Mouse (Mus musculus) stomach, embryonic 15.5 days (tissue): Measurements from ENCODE around the gene Olfr959. TPM values are rescaled to one million over a fixed set of nuclear protein-coding genes. Genes with fewer than 3 reads are reported as not detected.
A peak's percentile ranks its signal among the peaks of the same experiment; 100 is the strongest.

Source experiments
- ATAC-seq: fragments of 200-750 bp; cut with Nextera tagmentation; 2 replicates; pipeline ENCODE4 v1.8.0; 2017; ENCODE audit warnings: low read depth, moderate number of reproducible peaks, moderate TSS enrichment; ENCODE audit not compliant: insufficient read depth, low FRiP score
- H3K27ac ChIP-seq: fragments of 300-500 bp; sonication (generic); 2 replicates; pipeline ENCODE4 v1.5.1; 2015; ENCODE audit warnings: mild to moderate bottlenecking, inconsistent platforms
- H3K27me3 ChIP-seq: fragments of 300-500 bp; sonication (generic); replicated peaks from 2 replicates; pipeline ENCODE4 v1.6.1; 2015; ENCODE audit warnings: inconsistent platforms
- H3K36me3 ChIP-seq: fragments of 300-500 bp; sonication (generic); 2 replicates; pipeline ENCODE4 v1.6.1; 2015; ENCODE audit warnings: inconsistent platforms
- H3K4me1 ChIP-seq: fragments of 300-500 bp; sonication (generic); 2 replicates; pipeline ENCODE4 v1.6.1; 2015; ENCODE audit warnings: inconsistent platforms
- H3K4me2 ChIP-seq: fragments of 300-500 bp; sonication (generic); 2 replicates; pipeline ENCODE4 v1.6.1; 2015; ENCODE audit warnings: mild to moderate bottlenecking, inconsistent platforms
- H3K4me3 ChIP-seq: fragments of 300-500 bp; sonication (generic); replicated peaks from 2 replicates; pipeline ENCODE4 v1.5.1; 2015; ENCODE audit warnings: inconsistent platforms
- H3K9ac ChIP-seq: fragments of 300-500 bp; sonication (generic); 2 replicates; pipeline ENCODE4 v1.6.1; 2015; ENCODE audit warnings: inconsistent platforms
- H3K9me3 ChIP-seq: fragments of 300-500 bp; sonication (generic); 2 replicates; pipeline ENCODE4 v1.6.1; 2016; ENCODE audit warnings: inconsistent platforms
- WGBS: fragments of 180-500 bp; shearing (Covaris S2); methylation state at CpG from one replicate; pipeline ENCODE4 v1.1.7; 2015; 5-methylcytosine and 5-hydroxymethylcytosine counted together
- polyA plus RNA-seq: library from polyadenylated mRNA; unstranded; fragments of >200 nt; fragmentation: Nextera tagmentation; extraction: Ambion mirVana; gene quantifications from 2 replicates; pipeline ENCODE4 v1.2.1, GENCODE M21; 2015

Gene Olfr959
- polyA plus RNA-seq, result not detected in 2 replicates

DNA sequence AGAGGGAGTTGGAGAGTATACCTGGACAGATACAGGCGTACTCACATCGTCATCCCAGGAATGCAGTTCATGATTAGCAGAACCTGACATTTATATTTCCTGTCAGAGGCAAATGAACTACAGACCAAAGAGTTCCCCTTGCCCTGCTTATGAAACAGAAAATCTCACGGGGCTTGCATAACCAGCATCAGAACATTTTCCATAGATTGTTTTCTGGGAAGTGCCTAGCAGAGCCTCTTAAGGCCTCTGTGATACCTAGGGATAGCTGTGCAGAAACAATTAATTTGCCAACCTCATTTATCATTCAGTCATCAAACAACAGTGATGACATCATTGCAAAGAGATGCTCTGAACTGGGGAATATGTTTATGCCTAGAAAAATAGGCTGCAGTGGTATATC lies at the start of gene Olfr959:
Gene Olfr959, minus strand, starts transcription at position 101 of the 400 bp plus-strand sequence.
- no peak for ATAC-seq
- no peak within 1 kb of the TSS for H3K27ac ChIP-seq
- 75% methylated on average over 3 of the region's 3 CpGs for WGBS
- H3K4me2 ChIP-seq, result no peak within 1 kb of the TSS
- no peak within 1 kb of the TSS for H3K9ac ChIP-seq
- H3K9me3 ChIP-seq, result no peaks in the 10 kb centered on the region
- no peaks in the 10 kb centered on the region for H3K4me1 ChIP-seq
- no peaks in the 10 kb centered on the region for H3K36me3 ChIP-seq
- no peaks in the 10 kb centered on the region for H3K27me3 ChIP-seq
- H3K4me3 ChIP-seq, result no peak within 1 kb of the TSS

DNA sequence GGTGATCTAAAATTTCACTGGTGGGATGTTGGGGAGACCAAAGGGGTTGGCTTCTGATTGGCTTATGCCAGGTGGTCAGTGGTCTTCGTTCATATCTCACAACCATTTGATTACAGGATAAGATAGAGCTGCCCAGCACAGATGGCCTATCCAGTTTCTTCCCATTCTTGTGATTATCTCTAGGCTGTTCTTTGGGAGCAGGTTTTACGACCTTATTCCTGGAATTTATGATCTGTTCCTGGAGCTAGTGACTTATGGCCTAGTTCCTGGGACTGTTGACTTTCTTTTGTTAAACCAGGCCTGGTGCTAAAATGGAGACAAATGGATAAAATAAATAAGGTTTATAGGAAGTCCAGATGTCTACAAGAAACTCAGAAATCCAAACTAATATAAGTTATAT lies 49.3 kb upstream of the Olfr959 start:
- H3K27me3 ChIP-seq, result no peaks in the 10 kb centered on the region
- no peak overlapping the region for H3K9ac ChIP-seq
- no peaks in the 10 kb centered on the region for H3K9me3 ChIP-seq
- H3K4me3 ChIP-seq, result no peak overlapping the region
- H3K4me1 ChIP-seq, result no peaks in the 10 kb centered on the region
- no peaks in the 10 kb centered on the region for H3K36me3 ChIP-seq
- H3K4me2 ChIP-seq, result no peak overlapping the region
- no peak overlapping the region for H3K27ac ChIP-seq
- 50% methylated on average over 2 of the region's 2 CpGs for WGBS
- no peak for ATAC-seq

DNA sequence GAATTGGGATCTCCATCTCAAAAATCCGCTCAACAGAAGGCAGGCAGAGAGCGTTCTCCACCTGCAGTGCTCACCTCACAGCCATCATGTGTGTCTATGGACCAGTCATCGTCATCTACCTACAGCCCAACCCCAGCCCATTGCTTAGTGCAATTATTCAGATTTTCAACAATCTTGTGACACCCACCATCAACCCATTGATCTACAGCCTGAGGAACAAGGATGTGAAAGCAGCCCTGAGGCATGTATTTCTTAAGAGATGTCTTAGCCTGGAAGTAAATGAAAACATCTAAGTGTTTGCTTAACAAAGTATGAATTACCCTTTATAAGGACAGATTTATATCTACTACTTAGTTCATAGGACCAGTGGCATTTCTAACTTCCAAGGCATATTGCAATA lies 48.4 kb upstream of the Olfr959 start:
- no peaks in the 10 kb centered on the region for H3K4me1 ChIP-seq
- ATAC-seq, result no peak
- H3K9ac ChIP-seq, result no peak overlapping the region
- H3K27ac ChIP-seq, result no peak overlapping the region
- H3K9me3 ChIP-seq, result no peaks in the 10 kb centered on the region
- no peak overlapping the region for H3K4me2 ChIP-seq
- no peaks in the 10 kb centered on the region for H3K27me3 ChIP-seq
- H3K4me3 ChIP-seq, result no peak overlapping the region
- 90% methylated on average over 3 of the region's 3 CpGs for WGBS
- H3K36me3 ChIP-seq, result no peaks in the 10 kb centered on the region

DNA sequence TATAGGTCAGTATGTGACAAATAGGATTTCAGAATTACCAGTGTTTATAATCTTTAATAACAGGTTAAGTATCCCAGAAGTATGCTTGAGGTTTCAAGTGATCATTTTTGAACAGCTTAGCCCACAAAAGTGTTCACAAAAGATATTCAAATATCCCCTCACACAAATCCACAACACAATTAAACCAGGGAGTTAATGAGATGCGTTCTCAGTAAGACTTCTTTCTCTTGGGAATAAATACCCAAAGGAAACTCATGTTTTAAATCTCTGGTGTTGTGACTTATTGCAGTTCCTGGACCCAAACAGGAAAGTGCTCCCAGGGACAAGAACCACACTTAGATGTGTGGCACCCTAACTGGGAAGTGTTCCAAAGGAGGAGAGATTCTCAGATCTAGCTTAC lies 45.7 kb upstream of the Olfr959 start, which contains the start of gene Olfr960:
Gene Olfr960, plus strand, starts transcription at position 301 of the 400 bp plus-strand sequence.
- no peak within 1 kb of the TSS for H3K9ac ChIP-seq
- no peaks in the 10 kb centered on the region for H3K36me3 ChIP-seq
- H3K9me3 ChIP-seq, result no peaks in the 10 kb centered on the region
- 79% methylated on average over 1 of the region's 1 CpGs for WGBS
- no peaks in the 10 kb centered on the region for H3K27me3 ChIP-seq
- H3K4me1 ChIP-seq, result no peaks in the 10 kb centered on the region
- no peak for ATAC-seq
- H3K4me2 ChIP-seq, result no peak within 1 kb of the TSS
- no peak within 1 kb of the TSS for H3K27ac ChIP-seq
- H3K4me3 ChIP-seq, result no peak within 1 kb of the TSS

DNA sequence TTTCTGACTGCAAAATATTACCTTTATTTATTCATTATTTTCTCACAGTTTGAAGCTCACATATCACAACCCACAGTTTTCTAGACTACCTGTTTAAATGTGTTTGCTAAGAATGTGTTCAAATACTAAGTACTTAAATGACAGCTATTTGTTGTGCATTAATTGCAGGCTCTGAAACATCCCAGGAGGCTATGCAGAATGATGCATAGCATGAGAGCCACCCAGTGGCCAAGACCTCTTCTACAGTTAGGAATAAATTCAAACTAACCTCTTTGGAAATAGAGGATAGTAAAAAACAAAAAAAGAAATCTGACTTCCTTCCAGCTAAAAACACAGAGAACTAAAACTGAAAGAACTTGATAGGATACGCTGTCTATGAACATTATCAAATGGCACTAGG lies 36.6 kb upstream of the Olfr959 start:
- Histone ChIP-seq H3K4me2 (no peak overlapping the region), H3K36me3 (no peaks in the 10 kb centered on the region), H3K27me3 (no peaks in the 10 kb centered on the region), H3K9ac (no peak overlapping the region), H3K9me3 (no peaks in the 10 kb centered on the region), H3K4me1 (no peaks in the 10 kb centered on the region), H3K27ac (no peak overlapping the region), H3K4me3 (no peak overlapping the region)
- ATAC-seq, result no peak
- WGBS, result 62% methylated on average over 1 of the region's 1 CpGs

DNA sequence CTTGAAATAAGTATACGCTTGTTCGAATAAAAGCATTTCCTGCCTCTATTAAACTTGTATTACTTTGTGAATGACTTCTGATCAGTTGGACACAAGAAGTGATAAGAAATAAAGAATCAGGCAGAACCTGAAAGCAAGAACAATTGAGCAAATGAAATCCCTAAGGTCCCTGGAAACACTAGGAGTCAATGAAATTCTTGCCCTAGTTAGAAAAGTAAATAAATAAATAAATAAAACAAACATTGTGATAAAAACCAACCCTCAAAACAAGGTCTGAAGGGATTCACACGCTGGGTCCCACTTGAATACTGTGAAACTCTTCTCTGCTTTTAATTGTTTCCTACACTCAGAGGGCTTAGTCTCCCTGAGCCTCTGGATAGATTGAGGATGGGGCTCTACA lies 35.0 kb upstream of the Olfr959 start, which contains the start of gene Olfr148:
Gene Olfr148, plus strand, starts transcription at position 301 of the 400 bp plus-strand sequence.
- Histone ChIP-seq H3K36me3 (no peaks in the 10 kb centered on the region), H3K27me3 (no peaks in the 10 kb centered on the region), H3K9me3 (no peaks in the 10 kb centered on the region), H3K9ac (no peak within 1 kb of the TSS), H3K4me2 (no peak within 1 kb of the TSS), H3K4me1 (no peaks in the 10 kb centered on the region), H3K4me3 (no peak within 1 kb of the TSS), H3K27ac (no peak within 1 kb of the TSS)
- 71% methylated on average over 3 of the region's 3 CpGs for WGBS
- ATAC-seq, result no peak

DNA sequence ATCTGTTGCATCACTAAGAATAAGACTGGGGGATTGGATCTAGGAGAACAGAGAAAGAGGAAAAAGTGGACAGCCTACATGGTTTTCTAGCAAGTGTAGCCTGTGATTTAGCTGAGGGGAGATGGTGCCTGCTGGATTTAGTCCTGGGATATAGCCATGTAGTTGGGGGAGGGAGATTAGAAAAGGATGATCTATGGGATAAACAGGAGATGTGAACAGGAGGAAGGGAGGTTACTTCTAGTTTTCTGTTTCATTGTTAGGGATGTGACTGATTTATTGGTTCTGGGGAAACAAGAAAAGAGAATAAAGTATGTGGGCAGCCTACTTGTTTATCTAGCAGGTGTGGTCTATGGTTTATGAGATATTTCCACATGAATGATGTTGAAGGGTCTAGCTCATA lies 33.1 kb upstream of the Olfr959 start:
- Histone ChIP-seq H3K27me3 (no peaks in the 10 kb centered on the region), H3K9me3 (no peaks in the 10 kb centered on the region), H3K36me3 (no peaks in the 10 kb centered on the region), H3K4me1 (no peaks in the 10 kb centered on the region), H3K4me2 (no peak overlapping the region), H3K27ac (no peak overlapping the region), H3K9ac (no peak overlapping the region), H3K4me3 (no peak overlapping the region)
- ATAC-seq, result no peak

DNA sequence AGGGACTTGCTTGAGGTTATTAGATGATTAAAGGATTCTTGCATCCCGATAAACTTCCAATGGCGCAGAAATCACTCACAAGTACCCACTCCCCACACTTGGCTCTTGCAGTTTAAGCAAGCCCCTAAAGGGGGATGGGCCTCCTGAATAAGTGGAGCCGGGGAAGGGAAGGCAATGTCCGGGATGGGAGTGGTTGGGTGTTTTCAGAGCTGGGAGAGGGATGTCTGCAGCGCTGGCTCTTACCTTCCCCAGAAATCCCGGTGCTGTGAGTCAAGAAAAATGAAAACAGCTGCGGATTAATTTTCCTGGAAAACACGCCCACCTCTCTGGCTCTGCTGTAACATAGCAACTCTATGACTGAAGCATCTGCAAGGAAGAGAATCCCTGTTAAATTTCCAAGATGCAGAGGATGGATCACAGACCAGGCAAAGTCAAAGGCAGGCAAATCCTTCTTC lies 28.7 kb upstream of the Olfr959 start, which contains the start of gene AW551984:
Gene AW551984, minus strand, starts transcription at position 405 of the 455 bp plus-strand sequence.
- H3K4me3 ChIP-seq, result peak within 1 kb of the TSS; percentile 43
- ATAC-seq, result peak; percentile 62; the same call in 1 of the 2 replicates
- 0% methylated on average over 8 of the region's 8 CpGs for WGBS
- 0 out of 2 replicates have a peak within 1 kb of the TSS, but pooled peaks have one; percentile 25 for H3K9ac ChIP-seq
- H3K27me3 ChIP-seq, result no peaks in the 10 kb centered on the region
- peak within 1 kb of the TSS; percentile 40; the same call in 1 of the 2 replicates for H3K27ac ChIP-seq
- no peaks in the 10 kb centered on the region for H3K36me3 ChIP-seq
- H3K4me1 ChIP-seq, result no peaks in the 10 kb centered on the region
- H3K9me3 ChIP-seq, result no peaks in the 10 kb centered on the region
- H3K4me2 ChIP-seq, result peak within 1 kb of the TSS; percentile 78

DNA sequence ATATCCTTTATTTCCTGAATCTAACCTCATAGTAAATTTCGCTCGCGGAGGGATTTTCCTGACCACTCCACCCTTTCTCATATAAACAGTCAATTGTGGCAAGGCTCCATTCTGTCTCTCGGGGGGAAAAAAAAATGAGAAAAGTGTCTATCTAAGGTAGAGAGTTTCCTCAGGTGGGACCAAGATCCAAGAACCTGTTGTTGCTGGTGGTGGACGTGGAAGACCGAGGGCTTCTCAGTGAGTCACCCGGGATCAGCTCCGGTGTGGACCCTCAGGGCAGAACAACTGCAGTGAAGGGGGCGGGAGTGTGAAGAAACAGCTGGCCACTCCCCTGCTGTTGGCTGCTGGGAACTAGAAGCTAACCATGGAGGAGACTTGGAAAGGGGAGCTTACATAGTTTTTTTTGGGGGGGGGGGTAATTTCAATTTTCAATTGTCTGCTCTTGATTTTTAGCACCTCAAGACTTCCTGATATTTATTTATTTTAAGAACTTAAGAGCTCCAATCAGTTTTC lies 28.0 kb upstream of the Olfr959 start:
- Histone ChIP-seq H3K9me3 (no peaks in the 10 kb centered on the region), H3K27ac (0 out of 2 replicates have a peak overlapping the region, but pooled peaks have one; percentile 18), H3K27me3 (no peaks in the 10 kb centered on the region), H3K4me3 (peak overlapping the region; percentile 43), H3K36me3 (no peaks in the 10 kb centered on the region), H3K4me2 (peak overlapping the region; percentile 78), H3K4me1 (no peaks in the 10 kb centered on the region), H3K9ac (0 out of 2 replicates have a peak overlapping the region, but pooled peaks have one; percentile 9)
- ATAC-seq, result 0 out of 2 replicates have a peak, but pooled peaks have one; percentile 52
- WGBS, result 1% methylated on average over 9 of the region's 9 CpGs

DNA sequence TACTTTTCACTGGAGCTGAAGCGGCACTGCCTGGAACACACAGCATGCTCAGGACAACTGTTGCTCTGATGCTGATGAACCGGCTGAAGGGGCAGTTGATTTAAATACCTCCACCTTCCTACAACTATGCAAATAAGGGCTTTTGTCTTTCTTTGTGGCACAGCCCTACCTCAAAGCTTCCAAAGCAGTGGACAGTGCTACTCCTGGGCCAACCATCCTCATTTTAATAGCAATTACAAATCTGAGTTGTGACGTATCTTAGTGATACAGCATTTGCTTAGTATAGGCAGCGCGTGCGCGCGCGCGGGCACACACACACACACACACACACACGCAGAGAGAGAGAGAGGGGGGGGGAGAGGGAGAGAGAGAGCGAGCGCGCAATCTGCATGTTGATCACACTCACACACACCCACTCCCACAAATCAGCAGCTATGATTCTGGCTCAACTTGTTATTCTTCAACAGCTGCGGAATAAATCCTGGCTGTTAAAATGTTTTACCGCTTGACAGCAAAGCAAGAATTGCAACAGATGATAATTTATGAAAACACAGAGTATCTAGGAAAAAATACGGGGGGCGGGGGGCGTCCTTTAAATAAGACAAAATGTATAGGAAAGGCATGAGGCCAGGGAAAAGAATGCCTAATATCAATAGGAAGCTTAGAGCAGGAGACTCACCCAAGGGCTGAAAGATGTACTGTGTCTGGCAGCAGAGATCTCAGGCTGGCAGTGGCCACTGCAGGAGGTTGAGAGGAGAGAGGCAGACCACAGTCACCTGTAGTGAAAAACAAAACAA lies 27.4 kb upstream of the Olfr959 start:
- Histone ChIP-seq H3K27ac (0 out of 2 replicates have a peak overlapping the region, but pooled peaks have one; percentile 18), H3K4me2 (peak overlapping the region; percentile 78), H3K27me3 (no peaks in the 10 kb centered on the region), H3K4me3 (peak overlapping the region; percentile 43), H3K9me3 (no peaks in the 10 kb centered on the region), H3K4me1 (no peaks in the 10 kb centered on the region), H3K36me3 (no peaks in the 10 kb centered on the region), H3K9ac (0 out of 2 replicates have a peak overlapping the region, but pooled peaks have one; percentile 9)
- under 1% methylated on average over 19 of the region's 19 CpGs for WGBS
- ATAC-seq, result peak; percentile 56; the same call in 1 of the 2 replicates

DNA sequence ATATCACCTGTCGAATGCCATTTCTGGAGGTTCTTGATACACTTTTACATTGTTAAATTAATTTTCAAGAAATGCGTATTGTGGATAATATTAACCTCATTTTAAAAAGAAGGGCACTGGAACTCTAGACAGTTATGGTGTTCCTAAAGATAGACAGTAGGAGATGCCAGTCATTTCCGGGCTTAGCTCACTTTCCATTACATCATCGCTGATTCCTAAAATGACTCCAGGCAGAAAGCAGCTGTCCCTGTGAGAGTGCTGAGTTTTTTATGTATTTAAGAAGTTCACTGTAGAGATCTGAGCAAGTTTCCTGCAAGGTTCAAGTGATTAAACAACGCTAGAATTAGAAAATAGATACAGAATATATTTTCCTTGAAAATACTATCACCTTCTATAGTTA lies 1.7 kb upstream of the Olfr959 start:
- no peak for ATAC-seq
- no peak overlapping the region for H3K4me3 ChIP-seq
- no peaks in the 10 kb centered on the region for H3K27me3 ChIP-seq
- no peak overlapping the region for H3K4me2 ChIP-seq
- H3K27ac ChIP-seq, result no peak overlapping the region
- H3K36me3 ChIP-seq, result no peaks in the 10 kb centered on the region
- H3K9ac ChIP-seq, result no peak overlapping the region
- no peaks in the 10 kb centered on the region for H3K9me3 ChIP-seq
- 82% methylated on average over 5 of the region's 5 CpGs for WGBS
- no peaks in the 10 kb centered on the region for H3K4me1 ChIP-seq

DNA sequence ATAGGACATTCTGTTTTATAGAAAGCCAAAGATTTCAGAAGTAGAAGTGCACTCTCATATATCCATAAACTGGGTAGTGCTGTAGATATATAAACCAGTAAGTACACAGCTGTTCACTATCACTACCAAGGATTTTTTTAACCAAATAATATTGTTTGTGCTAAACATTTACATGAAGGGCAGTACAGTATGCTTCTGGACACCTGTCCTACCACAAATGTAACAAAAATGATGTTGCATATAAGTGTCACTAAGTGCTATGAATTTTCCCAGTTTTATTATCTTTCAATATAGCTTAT lies 17.1 kb downstream of the Olfr959 start:
- no peaks in the 10 kb centered on the region for H3K9me3 ChIP-seq
- ATAC-seq, result no peak
- no peaks in the 10 kb centered on the region for H3K36me3 ChIP-seq
- H3K4me2 ChIP-seq, result no peak overlapping the region
- H3K4me1 ChIP-seq, result no peaks in the 10 kb centered on the region
- no peak overlapping the region for H3K9ac ChIP-seq
- no peak overlapping the region for H3K27ac ChIP-seq
- H3K4me3 ChIP-seq, result no peak overlapping the region
- H3K27me3 ChIP-seq, result no peaks in the 10 kb centered on the region
